Mouse (Mus musculus) hematopoietic stem cell, adult 5-6 weeks (primary cell): ENCODE results near the gene Psmd8. TPM values are rescaled to one million over a fixed set of nuclear protein-coding genes. Genes with fewer than 3 reads are reported as not detected.
"Not testable (repeated sequence)": the region's sequence is repeated elsewhere in the genome, so short reads cannot be mapped to it uniquely, and the experiment has no call there.

ENCODE experiments used
- ATAC-seq, 2 experiments: fragments of 125-278 bp in 1 of 2; replicated peaks in 1 of 2; 2 replicates each; pipeline ENCODE4 v1.8.0; 2016 to 2017; ENCODE audit warnings: inconsistent platforms in 2 of 2, mild to moderate bottlenecking in 2 of 2, moderate number of reproducible peaks in 2 of 2, low read depth in 1 of 2, moderate TSS enrichment in 1 of 2; ENCODE audit not compliant: low FRiP score in 2 of 2, poor library complexity in 2 of 2, severe bottlenecking in 2 of 2, insufficient read depth in 1 of 2, low TSS enrichment in 1 of 2
- total RNA-seq: library from RNA; stranded (forward); fragments of 172-1452, 232-1000 nt; gene quantifications from 2 replicates; pipeline ENCODE4 v1.2.3, GENCODE M21; 2017

Psmd8 gene
- 141 and 144 TPM in 2 replicates for total RNA-seq

GRCm38 (mm10) chr7:29180077-29180853 is at the start of gene Psmd8:
Psmd8 (minus strand) TSS chr7:29180701.
- ATAC-seq = peak; percentile 96 to 97

GRCm38 (mm10) chr7:29228202-29228601 is 47.7 kb upstream of the Psmd8 start:
- no peak for ATAC-seq

- ATAC-seq = no peak
Observed at GRCm38 (mm10) chr7:29225520-29225919, 45.0 kb upstream of the Psmd8 start.

- peak; percentile 49 to 68; a peak in 2 of 4 replicates for ATAC-seq
Observed at GRCm38 (mm10) chr7:29224756-29225394, 44.4 kb upstream of the Psmd8 start.

GRCm38 (mm10) chr7:29214846-29215245 is 34.3 kb upstream of the Psmd8 start:
- ATAC-seq = no peak

- ATAC-seq = no peak
Observed at GRCm38 (mm10) chr7:29214236-29214635, 33.7 kb upstream of the Psmd8 start.

GRCm38 (mm10) chr7:29213675-29214082 is 33.2 kb upstream of the Psmd8 start, which contains the start of gene Catsperg1:
Catsperg1 (minus strand) TSS chr7:29214035.
- no peak for ATAC-seq

GRCm38 (mm10) chr7:29212775-29213560 is 32.5 kb upstream of the Psmd8 start:
- ATAC-seq = not testable (repeated sequence)

- no peak for ATAC-seq
Observed at GRCm38 (mm10) chr7:29212199-29212765, 31.8 kb upstream of the Psmd8 start.

- ATAC-seq = peak; percentile 78 to 92
Observed at GRCm38 (mm10) chr7:29211415-29212198, 31.1 kb upstream of the Psmd8 start.

GRCm38 (mm10) chr7:29211013-29211412 is 30.5 kb upstream of the Psmd8 start:
- ATAC-seq = peak; percentile 37 to 43; a peak in 3 of 4 replicates

- ATAC-seq = no peak
Observed at GRCm38 (mm10) chr7:29202577-29202976, 22.1 kb upstream of the Psmd8 start.

GRCm38 (mm10) chr7:29194230-29194629 is 13.7 kb upstream of the Psmd8 start:
- not testable (repeated sequence) for ATAC-seq

GRCm38 (mm10) chr7:29181323-29181722 is 822 bp upstream of the Psmd8 start:
- ATAC-seq = not testable (repeated sequence)

GRCm38 (mm10) chr7:29180854-29181236 is 344 bp upstream of the Psmd8 start:
- ATAC-seq = no peak

GRCm38 (mm10) chr7:29179323-29179722 is 1.2 kb downstream of the Psmd8 start:
- ATAC-seq = no peak; a peak in 1 of 4 replicates

GRCm38 (mm10) chr7:29178106-29178505 is 2.4 kb downstream of the Psmd8 start:
- no peak for ATAC-seq
